Mouse (Mus musculus) MEL (cell line): ENCODE data around the gene Gm10643. TPM values are rescaled to one million over a fixed set of nuclear protein-coding genes. Genes with fewer than 3 reads are reported as not detected.

Experiments used
- DNase-seq: peaks from one replicate; pipeline ENCODE4 v3.0.0; 2011; ENCODE audit warnings: low read depth, low spot score
- H3K27ac ChIP-seq: 2 replicates; pipeline ENCODE4 v1.5.1; 2012; ENCODE audit warnings: low read depth, mild to moderate bottlenecking, control low read depth, low read length, moderate library complexity; ENCODE audit not compliant: control insufficient read depth
- H3K27me3 ChIP-seq, 2 experiments: fragments of 150-350 bp in 1 of 2; sonication (generic) in 1 of 2; 2 replicates each; pipeline ENCODE4 v1.6.1; 2012; ENCODE audit warnings: low read length in 2 of 2, mild to moderate bottlenecking in 2 of 2, improper control_type of control experiment in 1 of 2, moderate library complexity in 1 of 2; ENCODE audit not compliant: insufficient read depth in 2 of 2, control insufficient read depth in 1 of 2
- H3K36me3 ChIP-seq, 2 experiments: 2 replicates each; pipeline ENCODE4 v1.6.1; 2012 to 2014; ENCODE audit warnings: low read length in 2 of 2, improper control_type of control experiment in 1 of 2, inconsistent platforms in 1 of 2, mild to moderate bottlenecking in 1 of 2; ENCODE audit not compliant: insufficient read depth in 2 of 2, control insufficient read depth in 1 of 2
- H3K4me1 ChIP-seq, 2 experiments: fragments of 150-350 bp in 1 of 2; sonication (generic) in 1 of 2; 2 replicates each; pipeline ENCODE4 v1.6.1; 2012; ENCODE audit warnings: low read length in 2 of 2, improper control_type of control experiment in 1 of 2, mild to moderate bottlenecking in 1 of 2; ENCODE audit not compliant: insufficient read depth in 2 of 2, control insufficient read depth in 1 of 2
- H3K4me3 ChIP-seq, 2 experiments: fragments of 150-350 bp in 1 of 2; sonication (generic) in 1 of 2; 2 replicates each; pipeline ENCODE4 v1.5.1; 2012; ENCODE audit warnings: low read depth in 2 of 2, low read length in 2 of 2, mild to moderate bottlenecking in 2 of 2, moderate library complexity in 2 of 2, control low read depth in 1 of 2, improper control_type of control experiment in 1 of 2; ENCODE audit not compliant: control insufficient read depth in 1 of 2, insufficient read depth in 1 of 2
- H3K79me2 ChIP-seq: 2 replicates; pipeline ENCODE4 v1.6.1; 2012; ENCODE audit warnings: mild to moderate bottlenecking, low read length, moderate library complexity; ENCODE audit not compliant: control insufficient read depth, poor library complexity, insufficient read depth
- H3K9ac ChIP-seq: 2 replicates; pipeline ENCODE4 v1.6.1; 2012; ENCODE audit warnings: low read depth, mild to moderate bottlenecking, control low read depth, low read length, moderate library complexity; ENCODE audit not compliant: control insufficient read depth, poor library complexity, severe bottlenecking
- H3K9me3 ChIP-seq: fragments of 150-350 bp; sonication (generic); replicated peaks from 2 replicates; pipeline ENCODE4 v1.6.1; 2012; ENCODE audit warnings: mild to moderate bottlenecking, low read length, improper control_type of control experiment, moderate library complexity; ENCODE audit not compliant: insufficient read depth
- CHD1 ChIP-seq: IDR thresholded peaks from 2 replicates; pipeline ENCODE4 v1.6.1; 2012; ENCODE audit warnings: low read depth, mild to moderate bottlenecking, inconsistent platforms, low read length, improper control_type of control experiment
- CTCF ChIP-seq, 3 experiments: IDR thresholded peaks in 2 of 3; conservative IDR thresholded peaks in 1 of 3; 2 replicates each; pipeline ENCODE4 v1.5.1; 2011 to 2012; ENCODE audit warnings: low read length in 3 of 3, low read depth in 2 of 3, mild to moderate bottlenecking in 2 of 3, improper control_type of control experiment in 1 of 3, inconsistent platforms in 1 of 3, mixed read lengths in 1 of 3, moderate library complexity in 1 of 3; ENCODE audit not compliant: control insufficient read depth in 1 of 3, insufficient read depth in 1 of 3, poor library complexity in 1 of 3, severe bottlenecking in 1 of 3
- E2F4 ChIP-seq: IDR thresholded peaks from 2 replicates; pipeline ENCODE4 v1.6.1; 2011; ENCODE audit warnings: low read depth, low read length, improper control_type of control experiment, borderline replicate concordance
- GATA1 ChIP-seq: IDR thresholded peaks from 2 replicates; pipeline ENCODE4 v1.6.1; 2011; ENCODE audit warnings: low read depth, low read length, improper control_type of control experiment
- HCFC1 ChIP-seq: IDR thresholded peaks from 2 replicates; pipeline ENCODE4 v1.6.1; 2012; ENCODE audit warnings: low read depth, mild to moderate bottlenecking, inconsistent platforms, low read length, improper control_type of control experiment, moderate library complexity
- JUND ChIP-seq: IDR thresholded peaks from 2 replicates; pipeline ENCODE4 v1.6.1; 2011; ENCODE audit warnings: low read depth, mild to moderate bottlenecking, improper control_type of control experiment, low read length
- KAT2A ChIP-seq: conservative IDR thresholded peaks from 2 replicates; pipeline ENCODE4 v1.6.1; 2012; ENCODE audit warnings: low read depth, low read length, improper control_type of control experiment, inconsistent platforms
- MAX ChIP-seq: IDR thresholded peaks from 2 replicates; pipeline ENCODE4 v1.6.1; 2011; ENCODE audit warnings: low read length, improper control_type of control experiment
- MAZ ChIP-seq: IDR thresholded peaks from 2 replicates; pipeline ENCODE4 v1.6.1; 2012; ENCODE audit warnings: low read depth, mild to moderate bottlenecking, inconsistent platforms, low read length, improper control_type of control experiment
- MXI1 ChIP-seq: IDR thresholded peaks from 2 replicates; pipeline ENCODE4 v1.6.1; 2011; ENCODE audit warnings: mild to moderate bottlenecking, low read depth, low read length, improper control_type of control experiment
- MYC ChIP-seq: IDR thresholded peaks from 2 replicates; pipeline ENCODE4 v1.6.1; 2011; ENCODE audit warnings: low read depth, mild to moderate bottlenecking, low read length, improper control_type of control experiment, moderate library complexity
- NELFE ChIP-seq: IDR thresholded peaks from 2 replicates; pipeline ENCODE4 v1.6.1; 2011; ENCODE audit warnings: low read depth, low read length, improper control_type of control experiment
- NRF1 ChIP-seq: IDR thresholded peaks from 2 replicates; pipeline ENCODE4 v1.6.1; 2014; ENCODE audit warnings: low read depth, mild to moderate bottlenecking, inconsistent platforms, low read length, improper control_type of control experiment, moderate library complexity; ENCODE audit not compliant: poor library complexity, insufficient read depth, severe bottlenecking
- POLR2A ChIP-seq, 2 experiments: IDR thresholded peaks; 2 replicates each; pipeline ENCODE4 v1.6.1; 2011 to 2012; ENCODE audit warnings: low read length in 2 of 2, mild to moderate bottlenecking in 2 of 2, control low read depth in 1 of 2, improper control_type of control experiment in 1 of 2, low read depth in 1 of 2, moderate library complexity in 1 of 2; ENCODE audit not compliant: control insufficient read depth in 1 of 2, insufficient read depth in 1 of 2, poor library complexity in 1 of 2
- RAD21 ChIP-seq: IDR thresholded peaks from 2 replicates; pipeline ENCODE4 v1.6.1; 2011; ENCODE audit warnings: mild to moderate bottlenecking, low read depth, low read length, improper control_type of control experiment
- SMC3 ChIP-seq: IDR thresholded peaks from 2 replicates; pipeline ENCODE4 v1.6.1; 2011; ENCODE audit warnings: low read depth, low read length, improper control_type of control experiment
- UBTF ChIP-seq: IDR thresholded peaks from 2 replicates; pipeline ENCODE4 v1.6.1; 2012; ENCODE audit warnings: low read depth, mild to moderate bottlenecking, inconsistent platforms, low read length, improper control_type of control experiment, moderate library complexity, borderline replicate concordance; ENCODE audit not compliant: insufficient read depth
- USF2 ChIP-seq, 2 experiments: IDR thresholded peaks; 2 replicates each; pipeline ENCODE4 v1.6.1; 2011 to 2012; ENCODE audit warnings: improper control_type of control experiment in 2 of 2, low read length in 2 of 2, borderline replicate concordance in 1 of 2, inconsistent platforms in 1 of 2, low read depth in 1 of 2, mild to moderate bottlenecking in 1 of 2; ENCODE audit not compliant: insufficient read depth in 1 of 2
- ZMIZ1 ChIP-seq: IDR thresholded peaks from 2 replicates; pipeline ENCODE4 v1.6.1; 2012; ENCODE audit warnings: low read depth, mild to moderate bottlenecking, inconsistent platforms, low read length, improper control_type of control experiment, moderate library complexity
- polyA plus RNA-seq, 2 experiments: library from polyadenylated mRNA; stranded (reverse) in 1 of 2; unstranded in 1 of 2; fragments of >175 nt in 1 of 2; fragments of >200 nt in 1 of 2; gene quantifications; 2 replicates each; pipeline versions ENCODE4 v1.2.1 to v1.2.4; 2012; ENCODE audit warnings: low replicate concordance in 2 of 2, low read depth in 1 of 2; ENCODE audit not compliant: insufficient read length in 2 of 2, insufficient read depth in 1 of 2, missing spikeins in 1 of 2
- total RNA-seq: library from RNA; depleted of rRNA; stranded (reverse); fragments of 300-350 nt; gene quantifications from 2 replicates; pipeline ENCODE4 v1.2.3, GENCODE M21; 2012

The Gm10643 gene
- total and polyA plus RNA-seq, 3 experiments = 0.23 to 0.28 TPM; not detected in 1

DNA sequence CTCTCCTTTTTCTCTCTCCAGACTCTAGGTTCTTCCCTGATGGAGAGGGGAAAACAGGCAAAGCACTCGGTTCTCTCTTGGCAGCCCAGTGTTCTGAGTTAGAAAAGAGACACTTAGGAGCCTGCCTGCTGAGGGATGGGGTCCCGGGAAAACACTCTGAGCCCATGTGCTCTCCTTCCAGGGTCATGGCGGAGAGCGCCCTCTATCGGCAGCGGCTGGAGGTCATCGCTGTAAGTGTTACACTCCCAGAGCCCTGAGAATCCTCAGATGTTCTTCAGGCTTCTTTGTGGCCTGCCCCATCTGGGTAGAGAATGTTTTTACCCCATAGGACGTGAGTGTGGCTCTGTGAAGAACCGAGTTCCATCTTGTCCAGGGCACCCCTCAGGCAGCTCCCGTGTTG is 40.8 kb downstream of the Gm10643 start:
- H3K9ac ChIP-seq = no peak overlapping the region
- H3K79me2 ChIP-seq = no peaks in the 10 kb centered on the region
- no peak overlapping the region for H3K27ac ChIP-seq
- no peaks in the 10 kb centered on the region; a peak in 1 of 4 replicates for H3K36me3 ChIP-seq
- H3K27me3 ChIP-seq = no peaks in the 10 kb centered on the region
- H3K4me1 ChIP-seq = peaks cover 2 to 15% of the 10 kb centered on the region in 2 experiments; a peak in 1 of 4 replicates
- TF ChIP-seq RAD21 (peak; percentile 48), MYC (peak; percentile 87), SMC3 (peak; percentile 42), GATA1 (no peak), POLR2A (IDR thresholded peaks at IDR 0.05; ENCODE audit: control insufficient read depth in 1 of 2, insufficient read depth in 1 of 2, low read depth in 1 of 2, low read length in 2 of 2, poor library complexity in 1 of 2) (no peak), CTCF (IDR thresholded peaks at IDR 0.05 in 2 of 3, conservative IDR thresholded peaks at IDR 0.05 in 1 of 3; ENCODE audit: control insufficient read depth in 1 of 3, insufficient read depth in 1 of 3, low read depth in 2 of 3, low read length in 3 of 3, poor library complexity in 1 of 3, severe bottlenecking in 1 of 3) (peak; percentile 81 to 97 (median 96)), MAZ (no peak)
- TF ChIP-seq, all 39 proteins: peak for 4
- peak; percentile 79 for DNase-seq
- Histone ChIP-seq H3K4me3 (no peak overlapping the region), H3K9me3 (no peaks in the 10 kb centered on the region)

DNA sequence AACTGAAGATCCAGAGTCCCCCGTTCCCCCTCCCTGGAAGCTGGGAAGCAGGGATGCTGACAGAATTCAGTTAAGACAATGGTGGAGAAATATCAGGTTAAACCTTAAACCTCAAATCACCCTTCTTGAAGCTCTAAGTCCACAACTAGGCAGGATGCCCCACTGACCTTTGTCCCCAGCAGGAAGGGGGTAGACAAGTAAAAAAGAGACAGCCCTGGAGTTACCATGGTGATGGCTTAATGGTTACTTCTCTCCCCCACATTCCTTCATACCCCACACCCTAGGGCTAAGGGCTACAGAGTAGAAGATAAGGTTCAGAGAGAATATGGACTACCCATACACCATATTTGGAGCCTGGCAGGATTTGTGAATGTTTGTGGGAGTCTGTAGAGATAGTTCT is 41.3 kb downstream of the Gm10643 start:
- no peak overlapping the region for H3K9ac ChIP-seq
- no peak overlapping the region for H3K4me3 ChIP-seq
- H3K27ac ChIP-seq = no peak overlapping the region
- H3K9me3 ChIP-seq = no peaks in the 10 kb centered on the region
- no peak for DNase-seq
- H3K4me1 ChIP-seq = peaks cover 2 to 15% of the 10 kb centered on the region in 2 experiments; a peak in 1 of 4 replicates
- no peaks in the 10 kb centered on the region for H3K79me2 ChIP-seq
- no peaks in the 10 kb centered on the region for H3K27me3 ChIP-seq
- TF ChIP-seq USF2 (IDR thresholded peaks at IDR 0.05; ENCODE audit: borderline replicate concordance in 1 of 2, insufficient read depth in 1 of 2, low read depth in 1 of 2, low read length in 2 of 2) (no peak), E2F4 (no peak), UBTF (no peak), NRF1 (no peak), CHD1 (no peak), POLR2A (IDR thresholded peaks at IDR 0.05; ENCODE audit: control insufficient read depth in 1 of 2, insufficient read depth in 1 of 2, low read depth in 1 of 2, low read length in 2 of 2, poor library complexity in 1 of 2) (no peak), HCFC1 (no peak), MYC (no peak), MXI1 (no peak), MAX (no peak), ZMIZ1 (no peak), JUND (no peak), NELFE (no peak), KAT2A (no peak)
- no peaks in the 10 kb centered on the region; a peak in 1 of 4 replicates for H3K36me3 ChIP-seq
